Mouse (Mus musculus): Measurements from ENCODE around the gene Rxra. TPM values are rescaled to one million over a fixed set of nuclear protein-coding genes. Genes with fewer than 3 reads are reported as not detected.

Rxra gene
- total RNA-seq, 1 experiment from 2014 or later = 8.4 TPM

- ATAC-seq (ENCODE audit: extremely low read depth, insufficient number of reproducible peaks, low FRiP score, poor library complexity, severe bottlenecking) = no peak
These were observed 99.4 kb downstream of the Rxra start for GRCm38 (mm10) chr2:27775625-27776024.

- ATAC-seq (ENCODE audit: extremely low read depth, insufficient number of reproducible peaks, low FRiP score, poor library complexity, severe bottlenecking) = no peak
These were observed 101.5 kb downstream of the Rxra start for GRCm38 (mm10) chr2:27777756-27778155.

- ATAC-seq (ENCODE audit: extremely low read depth, insufficient number of reproducible peaks, low FRiP score, poor library complexity, severe bottlenecking) = no peak
These were observed 102.0 kb downstream of the Rxra start for GRCm38 (mm10) chr2:27778289-27778688.

- no peak for ATAC-seq (ENCODE audit: extremely low read depth, insufficient number of reproducible peaks, low FRiP score, poor library complexity, severe bottlenecking)
These were observed 103.1 kb downstream of the Rxra start for GRCm38 (mm10) chr2:27779291-27779866.

- ATAC-seq (ENCODE audit: extremely low read depth, insufficient number of reproducible peaks, low FRiP score, poor library complexity, severe bottlenecking) = no peak
These were observed 103.9 kb downstream of the Rxra start for GRCm38 (mm10) chr2:27780162-27780561.

- ATAC-seq (ENCODE audit: extremely low read depth, insufficient number of reproducible peaks, low FRiP score, poor library complexity, severe bottlenecking) = no peak
These were observed 109.1 kb downstream of the Rxra start for GRCm38 (mm10) chr2:27785363-27785762.

GRCm38 (mm10) chr2:27785973-27786417 lies 109.8 kb downstream of the Rxra start:
- ATAC-seq (ENCODE audit: extremely low read depth, insufficient number of reproducible peaks, low FRiP score, poor library complexity, severe bottlenecking) = no peak

GRCm38 (mm10) chr2:27791571-27791970 lies 115.3 kb downstream of the Rxra start:
- ATAC-seq (ENCODE audit: extremely low read depth, insufficient number of reproducible peaks, low FRiP score, poor library complexity, severe bottlenecking) = no peak

GRCm38 (mm10) chr2:27799018-27799417 lies 122.8 kb downstream of the Rxra start:
- ATAC-seq (ENCODE audit: extremely low read depth, insufficient number of reproducible peaks, low FRiP score, poor library complexity, severe bottlenecking) = no peak

GRCm38 (mm10) chr2:27801041-27801440 lies 124.8 kb downstream of the Rxra start:
- no peak for ATAC-seq (ENCODE audit: extremely low read depth, insufficient number of reproducible peaks, low FRiP score, poor library complexity, severe bottlenecking)

GRCm38 (mm10) chr2:27802493-27802892 lies 126.3 kb downstream of the Rxra start:
- no peak for ATAC-seq (ENCODE audit: extremely low read depth, insufficient number of reproducible peaks, low FRiP score, poor library complexity, severe bottlenecking)

GRCm38 (mm10) chr2:27806691-27807090 lies 130.5 kb downstream of the Rxra start:
- no peak for ATAC-seq (ENCODE audit: extremely low read depth, insufficient number of reproducible peaks, low FRiP score, poor library complexity, severe bottlenecking)

- ATAC-seq (ENCODE audit: extremely low read depth, insufficient number of reproducible peaks, low FRiP score, poor library complexity, severe bottlenecking) = no peak
These were observed 131.4 kb downstream of the Rxra start for GRCm38 (mm10) chr2:27807684-27808083.

GRCm38 (mm10) chr2:27809897-27810296 lies 133.7 kb downstream of the Rxra start:
- ATAC-seq (ENCODE audit: extremely low read depth, insufficient number of reproducible peaks, low FRiP score, poor library complexity, severe bottlenecking) = no peak

Other genes with a start within 250 kb of the Rxra start
- 38.4 and 39.5 TPM in 2 replicates for gene Vav2, start 249.4 kb upstream of the Rxra start, total RNA-seq (2017)
- gene Brd3os, start 234.1 kb upstream of the Rxra start, total RNA-seq (2017) = 0.25 and 0.47 TPM in 2 replicates
- gene Brd3, start 168.8 kb upstream of the Rxra start, total RNA-seq (2017) = 29.4 and 31.4 TPM in 2 replicates
- 32.3 and 36.8 TPM in 2 replicates for gene Wdr5, start 161.3 kb upstream of the Rxra start, total RNA-seq (2017)
- under 0.01 TPM in 1 of 2 replicates, not detected in the other for gene Col5a1, start 210.0 kb downstream of the Rxra start, total RNA-seq (2017)

Data from neutrophil, adult 5-6 weeks (primary cell).